Mouse (Mus musculus) C2C12 (cell line): Measurements from ENCODE around the gene Gm20388.

Experiments
- CEBPB ChIP-seq: IDR thresholded peaks from one replicate; pipeline ENCODE4 v1.6.1; 2011; ENCODE audit warnings: low read depth, mild to moderate bottlenecking, control low read depth, moderate library complexity
- CTCF ChIP-seq: IDR thresholded peaks from one replicate; pipeline ENCODE4 v1.5.1; 2011; ENCODE audit not compliant: control insufficient read depth, insufficient read depth, insufficient read length
- MAX ChIP-seq: IDR thresholded peaks from one replicate; pipeline ENCODE4 v1.6.1; 2011; ENCODE audit warnings: mild to moderate bottlenecking, control low read depth
- MYOD1 ChIP-seq: IDR thresholded peaks from one replicate; pipeline ENCODE4 v1.6.1; 2011; ENCODE audit warnings: low read depth; ENCODE audit not compliant: control insufficient read depth, insufficient read length
- MYOG ChIP-seq: IDR thresholded peaks from one replicate; pipeline ENCODE4 v1.6.1; 2011; ENCODE audit not compliant: control insufficient read depth, insufficient read length; ENCODE audit errors: extremely low read depth
- USF1 ChIP-seq: IDR thresholded peaks from one replicate; pipeline ENCODE4 v1.6.1; 2011; ENCODE audit warnings: low read depth, mild to moderate bottlenecking, control low read depth, moderate library complexity

GRCm38 (mm10) chr8:121651874-121652361 lies 1741.3 kb downstream of the Gm20388 start:
- TF ChIP-seq CTCF (no peak), MAX (no peak), CEBPB (no peak), MYOD1 (no peak), MYOG (no peak), USF1 (no peak)
